Mouse (Mus musculus) liver, embryonic 11.5 days (tissue): Measurements from ENCODE around the gene Elac2. TPM values are rescaled to one million over a fixed set of nuclear protein-coding genes. Genes with fewer than 3 reads are reported as not detected.

ENCODE experiments used
- ATAC-seq: fragments of 200-750 bp; cut with Nextera tagmentation; replicated peaks from 2 replicates; pipeline ENCODE4 v1.8.0; 2017; ENCODE audit warnings: moderate number of reproducible peaks, mild to moderate bottlenecking, moderate TSS enrichment, moderate library complexity; ENCODE audit not compliant: low FRiP score
- DNase-seq: peaks from one replicate; pipeline ENCODE4 v3.0.0-alpha.2; 2017; ENCODE audit warnings: low spot score
- H3K27ac ChIP-seq: fragments of 300-500 bp; sonication (generic); 2 replicates; pipeline ENCODE4 v1.5.1; 2014; ENCODE audit warnings: mild to moderate bottlenecking, low read depth, low read length, control low read depth
- H3K27me3 ChIP-seq: fragments of 300-500 bp; sonication (generic); replicated peaks from 2 replicates; pipeline ENCODE4 v1.6.1; 2014; ENCODE audit warnings: low read length, mixed read lengths; ENCODE audit not compliant: control insufficient read depth, insufficient read depth
- H3K36me3 ChIP-seq: fragments of 300-500 bp; sonication (generic); 2 replicates; pipeline ENCODE4 v1.6.1; 2014; ENCODE audit warnings: mild to moderate bottlenecking, low read length, moderate library complexity, mixed read lengths; ENCODE audit not compliant: control insufficient read depth, insufficient read depth
- H3K4me1 ChIP-seq: fragments of 300-500 bp; sonication (generic); replicated peaks from 2 replicates; pipeline ENCODE4 v1.6.1; 2014; ENCODE audit warnings: low read length, mixed read lengths; ENCODE audit not compliant: control insufficient read depth, insufficient read depth
- H3K4me2 ChIP-seq: fragments of 300-500 bp; sonication (generic); 2 replicates; pipeline ENCODE4 v1.6.1; 2014; ENCODE audit warnings: mild to moderate bottlenecking, control low read depth, moderate library complexity
- H3K4me3 ChIP-seq: fragments of 300-500 bp; sonication (generic); 2 replicates; pipeline ENCODE4 v1.5.1; 2014; ENCODE audit warnings: low read depth, low read length, control low read depth
- H3K9ac ChIP-seq: fragments of 300-500 bp; sonication (generic); 2 replicates; pipeline ENCODE4 v1.6.1; 2014; ENCODE audit warnings: low read depth, low read length, control low read depth
- H3K9me3 ChIP-seq: fragments of 300-500 bp; sonication (generic); 2 replicates; pipeline ENCODE4 v1.6.1; 2016; ENCODE audit warnings: low read length, inconsistent platforms, mixed read lengths; ENCODE audit not compliant: control insufficient read depth
- WGBS: fragments of 180-500 bp; shearing (Covaris S2); extraction: QIAGEN DNeasy Blood & Tissue Kit; methylation state at CpG from one replicate; pipeline ENCODE4 v1.1.7; 2014; 5-methylcytosine and 5-hydroxymethylcytosine counted together
- polyA plus RNA-seq: library from polyadenylated mRNA; unstranded; fragments of >200 nt; fragmentation: Nextera tagmentation; extraction: Ambion mirVana; gene quantifications from 2 replicates; pipeline ENCODE4 v1.2.1, GENCODE M21; 2014

Gene Elac2
- polyA plus RNA-seq: 47.3 and 54.6 TPM in 2 replicates

GRCm38 (mm10) chr11:64978720-64979488 is at the start of gene Elac2:
TSS of gene Elac2 (plus strand) at chr11:64979038.
- Histone ChIP-seq H3K4me1 (peaks cover 8% of the 10 kb centered on the region; the same call in 1 of the 2 replicates), H3K36me3 (peaks cover 7% of the 10 kb centered on the region; the same call in 1 of the 2 replicates), H3K4me3 (peak within 1 kb of the TSS; percentile 98), H3K4me2 (peak within 1 kb of the TSS; percentile 91), H3K27ac (no peak within 1 kb of the TSS), H3K9me3 (no peaks in the 10 kb centered on the region), H3K27me3 (no peaks in the 10 kb centered on the region; the same call in 1 of the 2 replicates), H3K9ac (peak within 1 kb of the TSS; percentile 77)
- DNase-seq: peak; percentile 92
- ATAC-seq: peak; percentile 100
- under 1% methylated on average over 65 of the region's 65 CpGs for WGBS

GRCm38 (mm10) chr11:64929130-64929529 is 49.7 kb upstream of the Elac2 start:
- H3K36me3 ChIP-seq: no peaks in the 10 kb centered on the region
- no peak overlapping the region for H3K9ac ChIP-seq
- 0 out of 2 replicates have a peak, but pooled peaks have one; percentile 45 for ATAC-seq
- DNase-seq: no peak
- no peaks in the 10 kb centered on the region for H3K27me3 ChIP-seq
- no peak overlapping the region for H3K27ac ChIP-seq
- WGBS: 87% methylated on average over 2 of the region's 2 CpGs
- H3K9me3 ChIP-seq: no peaks in the 10 kb centered on the region
- H3K4me3 ChIP-seq: no peak overlapping the region
- no peak overlapping the region for H3K4me2 ChIP-seq
- peaks cover 12% of the 10 kb centered on the region for H3K4me1 ChIP-seq

- H3K9ac ChIP-seq: no peak overlapping the region
- WGBS: 45% methylated on average over 11 of the region's 11 CpGs
- H3K9me3 ChIP-seq: no peaks in the 10 kb centered on the region
- peaks cover 12% of the 10 kb centered on the region for H3K4me1 ChIP-seq
- peak overlapping the region; percentile 34 for H3K4me2 ChIP-seq
- H3K4me3 ChIP-seq: no peak overlapping the region
- DNase-seq (no peak), ATAC-seq (peak; percentile 94)
- H3K27ac ChIP-seq: no peak overlapping the region; the same call in 1 of the 2 replicates
- H3K27me3 ChIP-seq: no peaks in the 10 kb centered on the region
- no peaks in the 10 kb centered on the region for H3K36me3 ChIP-seq
Observed at GRCm38 (mm10) chr11:64931060-64931770, 47.6 kb upstream of the Elac2 start.

GRCm38 (mm10) chr11:64937226-64937625 is 41.6 kb upstream of the Elac2 start:
- H3K4me1 ChIP-seq: no peaks in the 10 kb centered on the region
- H3K9ac ChIP-seq: no peak overlapping the region
- H3K9me3 ChIP-seq: no peaks in the 10 kb centered on the region
- no peak overlapping the region for H3K4me3 ChIP-seq
- H3K27me3 ChIP-seq: no peaks in the 10 kb centered on the region
- no peaks in the 10 kb centered on the region for H3K36me3 ChIP-seq
- H3K4me2 ChIP-seq: no peak overlapping the region
- WGBS: 81% methylated on average over 2 of the region's 2 CpGs
- DNase-seq (no peak), ATAC-seq (no peak)
- H3K27ac ChIP-seq: no peak overlapping the region

GRCm38 (mm10) chr11:64941193-64941592 is 37.6 kb upstream of the Elac2 start:
- no peak overlapping the region for H3K4me3 ChIP-seq
- no peak overlapping the region for H3K9ac ChIP-seq
- no peak overlapping the region for H3K4me2 ChIP-seq
- no peaks in the 10 kb centered on the region for H3K27me3 ChIP-seq
- H3K9me3 ChIP-seq: no peaks in the 10 kb centered on the region
- 83% methylated on average over 2 of the region's 2 CpGs for WGBS
- DNase-seq (no peak), ATAC-seq (no peak)
- no peaks in the 10 kb centered on the region for H3K36me3 ChIP-seq
- H3K4me1 ChIP-seq: no peaks in the 10 kb centered on the region
- H3K27ac ChIP-seq: no peak overlapping the region

GRCm38 (mm10) chr11:64949782-64950181 is 29.1 kb upstream of the Elac2 start:
- no peak overlapping the region for H3K4me2 ChIP-seq
- no peak for ATAC-seq
- DNase-seq: no peak
- 76% methylated on average over 3 of the region's 3 CpGs for WGBS
- no peaks in the 10 kb centered on the region for H3K9me3 ChIP-seq
- H3K36me3 ChIP-seq: no peaks in the 10 kb centered on the region
- H3K4me3 ChIP-seq: no peak overlapping the region
- no peaks in the 10 kb centered on the region; the same call in 1 of the 2 replicates for H3K27me3 ChIP-seq
- no peak overlapping the region for H3K9ac ChIP-seq
- H3K4me1 ChIP-seq: peaks cover 3% of the 10 kb centered on the region; the same call in 1 of the 2 replicates
- no peak overlapping the region for H3K27ac ChIP-seq

- Histone ChIP-seq H3K9ac (no peak overlapping the region), H3K4me1 (peaks cover 3% of the 10 kb centered on the region; the same call in 1 of the 2 replicates), H3K27ac (no peak overlapping the region), H3K36me3 (no peaks in the 10 kb centered on the region), H3K27me3 (no peaks in the 10 kb centered on the region; the same call in 1 of the 2 replicates), H3K9me3 (no peaks in the 10 kb centered on the region), H3K4me2 (peak overlapping the region; percentile 24), H3K4me3 (no peak overlapping the region)
- WGBS: 31% methylated on average over 16 of the region's 16 CpGs
- ATAC-seq (no peak), DNase-seq (no peak)
Observed at GRCm38 (mm10) chr11:64956962-64957729, 21.7 kb upstream of the Elac2 start.

- DNase-seq (no peak), ATAC-seq (peak; percentile 92)
- H3K27ac ChIP-seq: no peak overlapping the region
- no peak overlapping the region for H3K4me2 ChIP-seq
- no peak overlapping the region for H3K9ac ChIP-seq
- H3K36me3 ChIP-seq: no peaks in the 10 kb centered on the region
- WGBS: 54% methylated on average over 2 of the region's 2 CpGs
- H3K4me1 ChIP-seq: peaks cover 11% of the 10 kb centered on the region
- H3K4me3 ChIP-seq: no peak overlapping the region
- no peaks in the 10 kb centered on the region for H3K9me3 ChIP-seq
- H3K27me3 ChIP-seq: no peaks in the 10 kb centered on the region; the same call in 1 of the 2 replicates
Observed at GRCm38 (mm10) chr11:64962629-64963028, 16.2 kb upstream of the Elac2 start.
